Mouse (Mus musculus) megakaryocyte, embryonic 14.5 days (primary cell): ENCODE results near the gene Pde7b.

Experiments
- FLI1 ChIP-seq: IDR thresholded peaks from 2 replicates; pipeline ENCODE4 v1.6.1; 2012; ENCODE audit warnings: low read length, inconsistent platforms, mixed read lengths
- GATA1 ChIP-seq: IDR thresholded peaks from 3 replicates; pipeline ENCODE4 v1.6.1; 2012; ENCODE audit warnings: mixed read lengths, low read length, inconsistent platforms, borderline replicate concordance

DNA sequence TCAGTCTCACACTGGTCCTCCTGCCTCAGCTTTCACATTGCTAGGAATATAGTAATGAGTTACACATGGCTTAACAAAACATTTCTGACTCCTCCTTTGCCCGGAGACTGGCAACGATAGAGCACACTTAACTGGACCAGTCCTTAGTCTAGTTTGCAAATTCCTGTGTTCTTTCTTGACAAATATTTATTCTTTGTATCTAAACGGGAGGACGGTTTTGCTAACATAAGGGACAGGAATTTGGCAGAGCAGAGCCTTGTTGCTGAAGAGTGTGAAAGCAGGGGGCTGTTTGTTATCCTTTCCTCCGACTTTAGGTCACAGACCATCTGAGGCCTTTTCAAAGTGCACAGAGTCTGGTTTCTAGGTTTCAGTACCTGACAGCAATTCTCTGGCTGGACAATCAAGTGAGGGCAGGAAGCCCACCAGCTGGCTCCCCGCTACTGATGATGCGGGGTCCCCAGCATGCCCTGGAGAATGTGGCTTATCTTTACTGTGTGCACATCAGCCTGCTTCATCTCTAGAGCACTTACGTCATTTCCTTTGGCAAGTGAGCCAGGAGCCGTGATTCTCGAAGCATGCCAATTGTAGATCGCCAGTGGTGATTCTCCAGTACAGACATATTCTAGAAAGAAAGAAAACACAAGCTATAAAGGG is 306.5 kb downstream of the Pde7b start:
- no peak for TF ChIP-seq GATA1
- TF ChIP-seq FLI1: no peak
